Mouse (Mus musculus): ENCODE results near the gene Rxrb. TPM values are rescaled to one million over a fixed set of nuclear protein-coding genes. Genes with fewer than 3 reads are reported as not detected.

Gene Rxrb
- polyA plus RNA-seq, 1 experiment from 2014 or later = 31.5 TPM

DNA sequence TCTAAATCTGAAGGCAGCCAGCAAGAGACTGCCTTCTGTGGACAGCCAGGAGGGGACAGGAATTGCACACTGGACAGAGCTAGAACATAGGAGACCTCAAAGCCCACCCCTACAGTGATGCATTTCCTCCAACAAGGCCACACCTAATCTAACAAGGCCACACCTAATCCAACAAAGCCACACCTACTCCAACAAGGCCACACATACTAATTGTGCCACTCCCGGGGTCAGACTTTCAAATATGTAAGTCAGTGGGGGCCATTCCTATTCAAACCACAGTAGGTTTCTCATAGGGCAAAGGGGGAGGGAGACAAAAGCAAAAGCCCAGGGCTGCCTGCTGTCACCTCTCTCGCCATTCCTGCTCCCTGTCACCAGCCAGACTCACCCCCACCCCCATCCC, 55.8 kb downstream of the Rxrb start:
- DNase-seq (ENCODE audit: low spot score) (no peak), ATAC-seq (replicated peaks; ENCODE audit: low FRiP score) (no peak)
- Histone ChIP-seq H3K9me3 (ENCODE audit: control insufficient read depth, low read length) (no peaks in the 10 kb centered on the region), H3K4me1 (replicated peaks; ENCODE audit: control insufficient read depth, insufficient read depth, low read length) (no peaks in the 10 kb centered on the region), H3K4me2 (no peak overlapping the region), H3K9ac (ENCODE audit: low read depth, low read length) (no peak overlapping the region), H3K27ac (ENCODE audit: low read depth, low read length) (no peak overlapping the region), H3K4me3 (ENCODE audit: low read depth, low read length) (no peak overlapping the region), H3K36me3 (ENCODE audit: control insufficient read depth, insufficient read depth, low read length) (no peaks in the 10 kb centered on the region), H3K27me3 (replicated peaks; ENCODE audit: control insufficient read depth, insufficient read depth, low read length) (peaks cover 5% of the 10 kb centered on the region; the same call in 1 of the 2 replicates)
- WGBS = 61% methylated on average over 2 of the region's 2 CpGs

MicroRNA genes within 50 kb of the gene (microRNA counts, 519-probe panel; counts per million panel counts)
- microRNA mmu-miR-219 = not detected

Small RNA genes within 50 kb of the gene (microRNA-seq; reads per million reads assigned to microRNA genes)
- gene Mir219a-1 (ENCODE audit: borderline number of aligned reads) = not detected
- gene Mir219c (ENCODE audit: borderline number of aligned reads) = not detected

Other genes with a start within 250 kb of the Rxrb start
- gene Angptl4, start 250.0 kb upstream of the Rxrb start, polyA plus RNA-seq (2014; fragmentation: Nextera tagmentation; extraction: Ambion mirVana) = 28.1 and 31.9 TPM in 2 replicates
- gene Kank3, start 221.3 kb upstream of the Rxrb start, polyA plus RNA-seq (2014; fragmentation: Nextera tagmentation; extraction: Ambion mirVana) = 21.4 and 23.4 TPM in 2 replicates
- gene Rps28, start 207.2 kb upstream of the Rxrb start, polyA plus RNA-seq (2014; fragmentation: Nextera tagmentation; extraction: Ambion mirVana) = 1,026 and 1,173 TPM in 2 replicates
- gene Ndufa7, start 207.2 kb upstream of the Rxrb start, polyA plus RNA-seq (2014; fragmentation: Nextera tagmentation; extraction: Ambion mirVana) = 390 and 411 TPM in 2 replicates
- gene Cd320, start 188.7 kb upstream of the Rxrb start, polyA plus RNA-seq (2014; fragmentation: Nextera tagmentation; extraction: Ambion mirVana) = 44.1 and 49.7 TPM in 2 replicates
- not detected in 2 replicates for gene Gm7029, start 158.0 kb upstream of the Rxrb start, polyA plus RNA-seq (2014; fragmentation: Nextera tagmentation; extraction: Ambion mirVana)
- 10.2 and 11.8 TPM in 2 replicates for gene Kifc1, start 141.2 kb upstream of the Rxrb start, polyA plus RNA-seq (2014; fragmentation: Nextera tagmentation; extraction: Ambion mirVana)
- 1.8 and 2.2 TPM in 2 replicates for gene Platr17, start 126.7 kb upstream of the Rxrb start, polyA plus RNA-seq (2014; fragmentation: Nextera tagmentation; extraction: Ambion mirVana)
- 46.9 and 52.9 TPM in 2 replicates for gene Daxx, start 122.4 kb upstream of the Rxrb start, polyA plus RNA-seq (2014; fragmentation: Nextera tagmentation; extraction: Ambion mirVana)
- gene Tapbp, start 115.9 kb upstream of the Rxrb start, polyA plus RNA-seq (2014; fragmentation: Nextera tagmentation; extraction: Ambion mirVana) = 28.1 and 29.1 TPM in 2 replicates
- gene Zbtb22, start 115.9 kb upstream of the Rxrb start, polyA plus RNA-seq (2014; fragmentation: Nextera tagmentation; extraction: Ambion mirVana) = 12.4 and 13.0 TPM in 2 replicates
- gene Rgl2, start 102.3 kb upstream of the Rxrb start, polyA plus RNA-seq (2014; fragmentation: Nextera tagmentation; extraction: Ambion mirVana) = 22.1 and 25.6 TPM in 2 replicates
- gene Pfdn6, start 91.5 kb upstream of the Rxrb start, polyA plus RNA-seq (2014; fragmentation: Nextera tagmentation; extraction: Ambion mirVana) = 266 and 286 TPM in 2 replicates
- 62.6 and 67.0 TPM in 2 replicates for gene Wdr46, start 91.2 kb upstream of the Rxrb start, polyA plus RNA-seq (2014; fragmentation: Nextera tagmentation; extraction: Ambion mirVana)
- 2.9 and 3.5 TPM in 2 replicates for gene B3galt4, start 80.3 kb upstream of the Rxrb start, polyA plus RNA-seq (2014; fragmentation: Nextera tagmentation; extraction: Ambion mirVana)
- gene Vps52, start 76.0 kb upstream of the Rxrb start, polyA plus RNA-seq (2014; fragmentation: Nextera tagmentation; extraction: Ambion mirVana) = 47.2 and 49.1 TPM in 2 replicates
- 2,164 and 2,343 TPM in 2 replicates for gene Rps18, start 75.8 kb upstream of the Rxrb start, polyA plus RNA-seq (2014; fragmentation: Nextera tagmentation; extraction: Ambion mirVana)
- gene H2-K1, start 31.5 kb upstream of the Rxrb start, polyA plus RNA-seq (2014; fragmentation: Nextera tagmentation; extraction: Ambion mirVana) = 82.7 and 84.9 TPM in 2 replicates
- gene Ring1, start 7.1 kb upstream of the Rxrb start, polyA plus RNA-seq (2014; fragmentation: Nextera tagmentation; extraction: Ambion mirVana) = 3.4 and 5.5 TPM in 2 replicates
- 34.2 and 45.1 TPM in 2 replicates for gene H2-Ke6, start 3.8 kb upstream of the Rxrb start, polyA plus RNA-seq (2014; fragmentation: Nextera tagmentation; extraction: Ambion mirVana)
- gene Slc39a7, start 130 bp upstream of the Rxrb start, polyA plus RNA-seq (2014; fragmentation: Nextera tagmentation; extraction: Ambion mirVana) = 73.9 and 75.9 TPM in 2 replicates
- gene Col11a2, start 7.6 kb downstream of the Rxrb start, polyA plus RNA-seq (2014; fragmentation: Nextera tagmentation; extraction: Ambion mirVana) = 0.61 and 0.67 TPM in 2 replicates
- 0.26 and 0.56 TPM in 2 replicates for gene H2-Oa, start 60.5 kb downstream of the Rxrb start, polyA plus RNA-seq (2014; fragmentation: Nextera tagmentation; extraction: Ambion mirVana)
- 5.6 and 5.9 TPM in 2 replicates for gene H2-DMa, start 87.7 kb downstream of the Rxrb start, polyA plus RNA-seq (2014; fragmentation: Nextera tagmentation; extraction: Ambion mirVana)
- 86.1 and 90.8 TPM in 2 replicates for gene Brd2, start 90.8 kb downstream of the Rxrb start, polyA plus RNA-seq (2014; fragmentation: Nextera tagmentation; extraction: Ambion mirVana)
- 0.32 and 0.34 TPM in 2 replicates for gene H2-DMb2, start 111.5 kb downstream of the Rxrb start, polyA plus RNA-seq (2014; fragmentation: Nextera tagmentation; extraction: Ambion mirVana)
- gene H2-DMb1, start 121.3 kb downstream of the Rxrb start, polyA plus RNA-seq (2014; fragmentation: Nextera tagmentation; extraction: Ambion mirVana) = 0.19 and 0.43 TPM in 2 replicates
- 1.5 and 1.8 TPM in 2 replicates for gene Tap1, start 155.7 kb downstream of the Rxrb start, polyA plus RNA-seq (2014; fragmentation: Nextera tagmentation; extraction: Ambion mirVana)
- 2.3 and 4.0 TPM in 2 replicates for gene Psmb9, start 156.0 kb downstream of the Rxrb start, polyA plus RNA-seq (2014; fragmentation: Nextera tagmentation; extraction: Ambion mirVana)
- gene Psmb8, start 165.9 kb downstream of the Rxrb start, polyA plus RNA-seq (2014; fragmentation: Nextera tagmentation; extraction: Ambion mirVana) = 8.4 and 10.3 TPM in 2 replicates
- gene Tap2, start 171.7 kb downstream of the Rxrb start, polyA plus RNA-seq (2014; fragmentation: Nextera tagmentation; extraction: Ambion mirVana) = 6.6 and 7.4 TPM in 2 replicates
- gene H2-Ob, start 207.1 kb downstream of the Rxrb start, polyA plus RNA-seq (2014; fragmentation: Nextera tagmentation; extraction: Ambion mirVana) = not detected in 2 replicates
- gene H2-Ab1, start 225.9 kb downstream of the Rxrb start, polyA plus RNA-seq (2014; fragmentation: Nextera tagmentation; extraction: Ambion mirVana) = 3.9 and 4.1 TPM in 2 replicates